Mouse (Mus musculus) spleen, adult 12 weeks (tissue): ENCODE measurements around the gene Plxna1.

Source experiments
- DNase-seq: peaks from one replicate; pipeline ENCODE4 v3.0.0; 2022; ENCODE audit warnings: low spot score

The Plxna1 gene

GRCm38 (mm10) chr6:89328634-89329033, 33.8 kb downstream of the Plxna1 start:
- DNase-seq: no peak

- DNase-seq: no peak
Observed at GRCm38 (mm10) chr6:89327746-89328491, 34.5 kb downstream of the Plxna1 start.

GRCm38 (mm10) chr6:89324842-89325241, 37.6 kb downstream of the Plxna1 start:
- no peak for DNase-seq

DNA sequence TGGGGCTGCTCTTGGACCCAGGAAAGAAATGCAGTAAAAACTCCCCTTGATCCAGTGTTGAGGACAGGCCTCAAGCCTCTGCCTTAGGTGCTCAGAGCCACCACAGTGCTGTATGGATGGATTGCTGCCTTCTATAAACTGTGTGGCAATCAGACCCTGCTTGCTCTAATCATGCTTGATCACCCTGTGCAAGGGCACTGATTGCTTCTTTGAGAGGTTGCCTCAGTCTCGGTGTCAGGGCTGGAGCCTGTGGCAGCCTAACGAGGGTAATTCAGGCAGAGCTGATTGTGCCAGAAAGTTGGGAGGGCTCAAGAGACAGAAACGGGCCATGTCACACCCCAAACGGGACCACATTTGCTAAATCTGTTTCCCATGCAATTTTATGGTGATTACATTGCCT, 47.2 kb downstream of the Plxna1 start:
- no peak for DNase-seq

GRCm38 (mm10) chr6:89311518-89311917, 50.9 kb downstream of the Plxna1 start:
- DNase-seq: no peak

- DNase-seq: no peak
Observed at GRCm38 (mm10) chr6:89310236-89310635, 52.2 kb downstream of the Plxna1 start.

DNA sequence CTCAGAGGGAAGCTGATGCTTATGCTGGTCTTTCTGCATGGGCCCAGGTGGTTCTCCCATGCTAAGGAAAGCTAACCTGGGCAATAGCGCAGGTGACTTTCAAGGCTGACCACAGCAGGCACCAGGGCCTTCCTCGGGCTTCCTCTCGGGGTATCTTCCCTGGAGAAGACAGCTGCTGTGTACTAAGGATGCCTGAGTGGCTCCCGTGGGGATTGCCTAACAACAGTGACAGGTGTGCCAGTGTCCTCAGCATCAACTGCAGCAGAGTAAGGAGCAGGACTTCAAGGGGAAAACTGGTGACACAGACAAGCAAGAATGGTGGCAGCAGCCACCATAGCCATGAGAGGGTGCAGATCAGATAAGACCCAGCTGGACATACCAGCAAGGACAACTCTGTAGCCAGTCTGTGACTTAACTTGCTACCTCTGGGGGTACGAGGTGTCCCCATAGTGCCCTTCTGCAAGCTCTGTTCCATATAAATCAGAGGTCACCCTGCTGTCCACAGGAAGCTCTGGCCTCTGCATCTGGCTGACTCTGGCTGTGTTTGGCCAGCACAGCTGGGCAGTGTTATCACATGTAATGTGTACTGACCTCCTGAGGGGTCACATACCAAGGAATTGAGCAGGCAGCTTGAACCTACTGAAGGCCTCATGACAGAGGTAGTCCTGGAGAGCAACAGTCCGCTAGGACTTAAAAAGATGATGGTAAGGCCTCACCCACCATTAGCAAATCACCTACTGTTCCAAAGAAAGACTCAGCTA, 54.0 kb downstream of the Plxna1 start:
- DNase-seq: no peak

DNA sequence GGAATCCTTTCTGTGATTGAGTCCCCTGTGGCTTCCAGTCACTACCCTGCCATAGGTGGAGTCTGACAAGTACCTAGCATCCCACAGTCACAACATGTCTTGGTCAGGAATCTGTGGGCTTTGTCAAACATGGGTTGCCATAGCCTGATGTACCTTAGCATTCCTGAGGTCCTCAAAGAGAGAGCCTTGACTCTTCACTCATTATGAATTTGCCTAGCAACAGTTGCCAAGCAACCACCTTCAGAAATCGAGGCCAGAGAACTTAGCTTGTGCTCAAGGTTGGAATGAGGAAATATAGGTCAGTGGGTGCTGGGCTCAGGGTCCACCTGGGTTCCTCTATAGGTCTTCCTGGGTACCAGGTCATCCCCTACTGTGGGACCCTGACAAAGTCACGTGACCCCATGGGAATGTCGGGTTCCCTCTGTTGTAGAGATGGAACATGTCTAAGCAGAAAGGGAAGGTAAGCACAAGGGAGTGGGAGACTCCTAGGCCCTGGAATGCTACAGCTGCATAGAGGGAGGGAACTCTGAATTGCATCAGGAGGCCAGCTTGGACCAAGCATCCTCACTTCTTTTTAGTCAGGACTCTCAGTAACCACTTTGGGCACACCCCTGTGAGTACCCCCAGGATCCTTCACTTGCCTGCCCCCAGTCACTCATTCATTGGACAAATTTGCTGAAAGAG, 57.9 kb downstream of the Plxna1 start:
- no peak for DNase-seq

DNA sequence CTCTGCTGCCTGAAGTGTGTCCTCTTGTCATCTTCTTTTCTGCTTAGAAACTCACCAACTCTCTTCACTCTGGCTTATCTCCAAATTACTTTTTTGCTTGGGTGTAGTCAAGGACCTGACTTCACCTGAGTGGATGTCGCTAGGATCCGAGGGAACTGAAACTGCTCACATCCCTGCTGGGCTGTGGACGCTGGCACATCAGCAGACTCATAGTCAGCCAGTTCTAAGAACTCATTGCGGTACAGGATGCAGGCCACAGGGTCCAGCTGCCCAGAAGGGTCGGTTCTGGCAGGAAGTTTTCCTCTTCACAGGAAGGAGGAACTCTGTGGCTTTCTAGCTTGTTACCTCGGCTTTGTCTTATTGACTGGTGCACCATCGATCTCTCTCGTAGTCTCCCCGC, 62.6 kb downstream of the Plxna1 start:
- DNase-seq: no peak

DNA sequence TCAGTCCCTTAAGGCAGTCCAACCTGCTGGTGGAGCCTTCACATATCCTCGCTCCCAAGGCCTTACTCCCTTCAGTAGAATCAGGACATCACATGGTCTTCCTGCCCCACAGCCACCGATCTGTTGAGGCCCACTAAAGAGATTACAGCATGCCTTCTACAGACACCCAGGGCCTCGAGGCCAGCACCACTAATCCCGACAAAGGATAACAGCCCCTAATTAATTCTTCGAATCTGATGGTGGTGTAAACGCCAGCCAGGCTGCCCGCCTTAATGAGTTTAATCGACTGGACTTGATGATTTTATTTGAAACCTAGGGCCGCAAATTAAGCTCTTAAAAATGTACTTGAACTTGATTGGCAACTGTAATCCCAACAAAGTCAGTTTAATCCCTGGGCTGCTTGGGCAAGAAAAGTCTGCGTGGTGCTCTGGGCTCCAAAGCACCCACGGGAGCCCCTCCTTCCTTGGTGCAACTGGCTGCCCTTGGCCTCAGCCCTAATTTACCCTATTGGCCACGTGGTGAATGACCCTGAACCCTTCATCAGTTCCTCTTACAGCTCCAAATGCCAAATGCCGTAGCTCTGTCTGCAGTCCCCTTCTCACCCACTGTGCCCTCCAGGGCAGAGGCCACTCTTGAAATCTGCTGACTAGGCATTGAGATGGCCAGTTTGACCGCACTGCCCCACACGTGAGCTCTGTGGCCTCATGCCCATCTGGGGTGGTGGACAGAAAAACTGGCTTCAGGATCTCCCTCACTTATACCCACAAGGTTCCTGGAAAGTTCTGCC, 65.3 kb downstream of the Plxna1 start:
- no peak for DNase-seq

GRCm38 (mm10) chr6:89296001-89296709, 66.3 kb downstream of the Plxna1 start:
- peak; percentile 17 for DNase-seq

GRCm38 (mm10) chr6:89294621-89295020, 67.8 kb downstream of the Plxna1 start:
- no peak for DNase-seq

- DNase-seq: no peak
Observed at GRCm38 (mm10) chr6:89291494-89291893, 70.9 kb downstream of the Plxna1 start.

GRCm38 (mm10) chr6:89288156-89288555, 74.3 kb downstream of the Plxna1 start:
- peak; percentile 20 for DNase-seq

DNA sequence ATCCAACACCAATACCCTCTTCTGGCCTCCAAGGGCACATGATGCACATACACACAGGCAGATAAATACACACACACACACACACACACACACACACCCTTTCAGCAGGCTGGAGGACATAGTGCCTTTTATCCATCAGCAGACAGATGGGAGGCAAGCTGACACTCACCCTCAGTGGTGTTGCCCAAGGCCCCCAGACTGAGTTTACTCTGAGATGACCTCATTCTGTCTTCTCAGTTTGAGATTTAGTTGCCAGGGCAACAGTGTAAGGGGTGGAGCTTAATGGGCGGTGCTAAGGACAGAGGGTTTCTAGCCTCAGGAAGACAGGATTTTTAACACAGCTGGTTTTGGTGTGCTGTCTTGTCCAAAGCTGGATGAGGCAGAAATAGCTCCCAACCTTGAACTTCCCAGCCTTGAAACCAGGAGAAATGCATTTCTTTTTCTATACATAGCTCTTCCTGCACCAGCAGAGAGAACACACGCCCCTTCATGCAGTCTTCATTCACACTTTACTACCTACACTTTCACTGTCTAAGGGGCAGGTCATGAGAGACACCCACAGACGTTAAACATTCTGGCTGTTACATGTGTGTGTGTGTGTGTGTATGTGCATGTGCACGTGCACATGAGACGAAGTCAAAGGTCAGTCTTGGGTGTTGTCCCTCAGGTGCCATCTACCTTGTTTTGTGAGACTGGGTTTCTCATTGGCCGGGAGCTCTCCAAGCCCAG, 75.6 kb downstream of the Plxna1 start:
- peak; percentile 17 for DNase-seq

DNA sequence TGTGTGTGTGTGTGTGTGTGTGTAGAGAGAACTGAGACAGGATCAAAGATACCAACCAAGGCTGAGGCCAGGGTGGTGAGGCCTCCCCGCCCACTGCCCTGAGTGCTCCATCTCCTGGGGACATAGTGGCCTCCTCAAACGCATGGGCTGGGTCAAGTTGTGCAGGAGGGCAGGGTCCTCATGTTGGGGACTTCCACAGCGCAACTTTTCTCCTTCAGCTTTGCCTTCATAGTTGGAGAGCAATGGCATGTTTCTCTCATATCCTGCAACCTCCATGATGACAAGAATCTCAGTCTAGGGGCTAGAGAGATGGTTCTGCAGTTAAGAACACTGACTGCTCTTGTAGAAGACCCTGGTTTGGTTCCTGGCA, 76.1 kb downstream of the Plxna1 start:
- DNase-seq: no peak

DNA sequence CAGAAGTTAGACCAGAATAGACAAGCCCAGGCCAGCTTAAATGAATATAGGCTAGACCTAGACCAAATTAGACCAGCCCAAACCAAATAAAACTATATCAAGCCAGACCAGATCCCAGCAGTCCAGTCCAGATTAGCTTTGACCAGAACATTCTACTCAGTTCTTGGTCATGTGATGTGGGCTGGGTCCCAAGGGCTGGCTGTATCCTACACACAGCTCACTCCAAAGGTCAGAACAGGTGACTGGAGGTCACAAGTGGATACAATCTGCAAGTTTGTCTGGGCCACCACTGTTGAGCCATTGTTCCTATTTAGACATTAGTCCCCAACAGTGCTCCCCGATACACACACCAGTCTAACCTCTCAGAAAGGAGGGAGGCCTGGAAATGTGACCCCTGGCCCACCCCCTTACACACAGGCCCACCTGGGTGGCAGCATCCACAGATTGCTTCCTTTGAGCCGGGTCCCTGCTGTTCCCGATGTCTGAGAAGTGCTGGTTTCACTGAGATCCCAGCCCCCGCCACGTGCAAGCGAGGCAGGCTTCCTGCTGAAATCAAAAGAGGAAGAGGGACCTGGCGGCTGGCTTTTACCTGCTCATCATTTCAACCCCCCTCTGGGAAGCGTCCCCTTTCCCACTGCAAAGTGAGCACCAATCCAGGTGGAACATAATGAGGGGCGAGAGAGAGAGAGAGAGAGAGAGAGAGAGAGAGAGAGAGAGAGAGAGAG, 76.7 kb downstream of the Plxna1 start:
- DNase-seq: no peak

GRCm38 (mm10) chr6:89285116-89285515, 77.3 kb downstream of the Plxna1 start:
- DNase-seq: no peak

- DNase-seq: no peak
Observed at GRCm38 (mm10) chr6:89283095-89283494, 79.3 kb downstream of the Plxna1 start.

- DNase-seq: no peak
Observed at GRCm38 (mm10) chr6:89282626-89283025, 79.8 kb downstream of the Plxna1 start.
